Mouse (Mus musculus) left cerebral cortex, postnatal 36 days (tissue): Measurements from ENCODE around the gene Prl5a1. TPM values are rescaled to one million over a fixed set of nuclear protein-coding genes. Genes with fewer than 3 reads are reported as not detected.

Experiments used
- DNase-seq, 2 experiments: peaks; one replicate each; pipeline ENCODE4 v3.0.0; 2021 to 2022; ENCODE audit warnings: low spot score in 2 of 2, mixed read lengths in 1 of 2
- intact Hi-C: fragments of 180-260 bp; cut with DNase I; formaldehyde crosslinking; loops from one replicate; pipeline ENCODE4 v1.15.1; 2025
- total RNA-seq, 2 experiments: library from RNA; stranded (reverse); gene quantifications; 2 replicates each; pipeline ENCODE4 v1.2.3; 2021

Prl5a1 gene
- not detected for total RNA-seq

- intact Hi-C loops, result no loop called here
- no peak for DNase-seq
Observed at GRCm38 (mm10) chr13:28142184-28142583, at the start of gene Prl5a1. Prl5a1 (plus strand) TSS chr13:28142484.

- intact Hi-C loops, result no loop called here
- DNase-seq, result no peak
Observed at GRCm38 (mm10) chr13:28096161-28096560, 46.1 kb upstream of the Prl5a1 start.

DNA sequence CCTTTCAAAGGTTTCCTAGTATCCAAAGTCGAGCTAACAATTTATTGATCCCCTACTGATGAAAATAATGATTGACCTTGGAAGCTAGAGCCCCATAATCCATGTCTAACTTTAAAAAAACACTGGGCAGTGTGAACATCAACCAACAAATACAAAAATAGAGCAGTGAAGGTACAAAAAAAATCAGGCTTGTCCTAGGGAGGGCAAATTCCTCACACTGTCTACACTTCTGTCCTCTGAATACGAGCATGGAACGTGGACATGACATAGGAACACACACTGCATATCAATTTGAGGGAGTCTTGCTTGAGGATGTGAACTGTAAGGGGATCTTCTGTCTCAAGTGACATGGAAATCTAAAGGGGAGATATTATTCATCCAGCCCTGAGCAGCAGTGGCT is 33.7 kb upstream of the Prl5a1 start:
- intact Hi-C loops, result no loop called here
- DNase-seq, result no peak

- DNase-seq, result no peak
- intact Hi-C loops, result no loop called here
Observed at GRCm38 (mm10) chr13:28132781-28133180, 9.5 kb upstream of the Prl5a1 start.

DNA sequence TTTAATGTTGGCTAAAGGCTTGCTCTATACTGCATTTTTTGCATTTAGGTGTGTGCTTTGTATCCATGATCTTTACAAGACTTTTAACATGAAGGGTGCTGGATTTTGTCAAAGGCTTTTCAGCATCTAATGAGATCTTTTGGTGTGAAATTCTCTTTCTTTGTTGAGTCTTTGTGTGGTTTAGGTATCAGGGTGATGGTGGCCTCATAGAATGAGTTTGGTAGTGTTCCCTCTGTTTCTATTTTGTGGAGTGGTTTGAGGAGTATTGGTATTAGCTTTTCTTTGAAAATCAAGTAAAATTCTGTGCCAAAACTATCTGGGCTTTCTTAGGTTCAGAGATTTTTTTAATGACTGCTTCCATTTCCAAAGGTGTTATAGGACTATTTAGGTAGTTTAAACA is 6.5 kb upstream of the Prl5a1 start:
- DNase-seq, result no peak
- intact Hi-C loops, result no loop called here

Other genes with a start within 250 kb of the Prl5a1 start
- gene Prl4a1, start 126.3 kb upstream of the Prl5a1 start, total RNA-seq, result not detected
- gene Gm11361, start 115.0 kb downstream of the Prl5a1 start, total RNA-seq, result 10 to 100 TPM; 60.2 to 71.3 TPM